Mouse (Mus musculus) embryo, embryonic 9.5 days (tissue): ENCODE measurements around the gene Nell1.

Source experiments
- DNase-seq: peaks from one replicate; pipeline ENCODE4 v3.0.0-alpha.2; 2017; ENCODE audit errors: extremely low spot score

Nell1 gene

GRCm38 (mm10) chr7:50549572-50549971, 574.9 kb downstream of the Nell1 start:
- DNase-seq, result no peak

GRCm38 (mm10) chr7:50551426-50551825, 576.8 kb downstream of the Nell1 start:
- DNase-seq, result no peak

- DNase-seq, result no peak
Measured at GRCm38 (mm10) chr7:50562708-50563107, 588.0 kb downstream of the Nell1 start.

GRCm38 (mm10) chr7:50573841-50574240, 599.2 kb downstream of the Nell1 start:
- no peak for DNase-seq

- no peak for DNase-seq
Measured at GRCm38 (mm10) chr7:50588642-50589424, 614.2 kb downstream of the Nell1 start.

GRCm38 (mm10) chr7:50598890-50599289, 624.2 kb downstream of the Nell1 start, which contains the start of gene 4933405O20Rik:
Gene 4933405O20Rik, plus strand, starts transcription at chr7:50599190.
- DNase-seq, result no peak

GRCm38 (mm10) chr7:50614101-50614500, 639.4 kb downstream of the Nell1 start:
- no peak for DNase-seq

- DNase-seq, result no peak
Measured at GRCm38 (mm10) chr7:50629186-50629585, 654.5 kb downstream of the Nell1 start.

GRCm38 (mm10) chr7:50633147-50633546, 658.5 kb downstream of the Nell1 start:
- DNase-seq, result no peak

- no peak for DNase-seq
Measured at GRCm38 (mm10) chr7:50672266-50672665, 697.6 kb downstream of the Nell1 start.

GRCm38 (mm10) chr7:50675444-50675843, 700.8 kb downstream of the Nell1 start:
- DNase-seq, result no peak

GRCm38 (mm10) chr7:50677511-50677910, 702.8 kb downstream of the Nell1 start:
- no peak for DNase-seq

- DNase-seq, result no peak
Measured at GRCm38 (mm10) chr7:50686337-50686736, 711.7 kb downstream of the Nell1 start.

GRCm38 (mm10) chr7:50725166-50725565, 750.5 kb downstream of the Nell1 start:
- DNase-seq, result peak; percentile 2

- peak; percentile 10 for DNase-seq
Measured at GRCm38 (mm10) chr7:50730951-50731350, 756.3 kb downstream of the Nell1 start.

GRCm38 (mm10) chr7:50755516-50755915, 780.9 kb downstream of the Nell1 start:
- no peak for DNase-seq

- no peak for DNase-seq
Measured at GRCm38 (mm10) chr7:50756409-50756808, 781.7 kb downstream of the Nell1 start.

- no peak for DNase-seq
Measured at GRCm38 (mm10) chr7:50773516-50773915, 798.9 kb downstream of the Nell1 start.

GRCm38 (mm10) chr7:50781105-50781504, 806.4 kb downstream of the Nell1 start:
- DNase-seq, result no peak

GRCm38 (mm10) chr7:50783652-50784051, 809.0 kb downstream of the Nell1 start:
- DNase-seq, result peak; percentile 20

GRCm38 (mm10) chr7:50826180-50826579, 851.5 kb downstream of the Nell1 start:
- DNase-seq, result peak; percentile 8

- no peak for DNase-seq
Measured at GRCm38 (mm10) chr7:50832799-50833198, 858.1 kb downstream of the Nell1 start.

- DNase-seq, result no peak
Measured at GRCm38 (mm10) chr7:50842646-50843045, 868.0 kb downstream of the Nell1 start.

GRCm38 (mm10) chr7:50847921-50848320, 873.3 kb downstream of the Nell1 start:
- no peak for DNase-seq
